Mouse (Mus musculus): ENCODE measurements around the gene Hes1.

The Hes1 gene

DNA sequence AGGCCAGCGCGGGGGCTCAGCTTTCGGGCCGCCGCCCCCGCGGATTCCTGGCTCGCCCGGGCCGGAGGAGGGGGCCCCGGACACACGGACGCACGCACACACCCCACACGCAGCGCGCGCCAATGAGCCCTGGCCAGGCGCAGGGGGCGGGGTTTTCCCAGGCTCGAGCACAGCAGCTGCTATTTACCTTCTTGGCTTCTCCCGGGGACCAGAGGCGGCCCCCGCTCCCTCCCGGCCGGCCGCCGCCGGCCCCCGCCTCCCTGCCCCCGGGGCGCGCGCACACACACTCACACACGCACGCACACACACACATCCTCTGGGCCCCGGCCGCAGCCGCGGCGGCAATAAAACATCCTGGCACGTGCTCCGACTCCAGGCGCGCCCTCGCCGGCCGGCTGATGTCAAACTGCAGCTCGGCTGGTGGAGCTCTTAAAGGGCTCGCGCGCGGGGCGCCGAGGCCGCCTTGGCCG, at the start of gene Hes1:
Gene Hes1 (plus strand): TSS at position 401 of the 470 bp plus-strand sequence.
- peak; percentile 95 for DNase-seq (ENCODE audit: extremely low spot score, low spot score)

DNA sequence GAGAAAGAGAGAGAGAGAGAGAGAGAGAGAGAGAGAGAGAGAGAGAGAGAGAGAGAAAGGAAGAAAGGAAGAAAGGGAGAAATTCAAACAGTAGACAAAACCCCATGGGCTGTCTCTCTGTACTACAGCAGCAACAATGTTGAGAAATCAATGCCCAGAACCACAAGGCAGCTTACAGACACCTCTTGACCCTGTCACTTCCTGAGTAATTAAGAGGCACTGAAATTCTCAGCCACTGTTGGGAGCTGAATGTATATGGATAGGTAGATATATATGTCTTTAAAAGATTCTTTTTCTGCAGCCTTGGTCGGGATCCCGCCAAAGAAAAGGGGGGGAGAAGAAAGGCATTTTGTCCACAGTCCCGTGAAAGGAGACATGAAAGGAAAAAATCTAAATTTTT, 48.1 kb upstream of the Hes1 start:
- no peak for DNase-seq (ENCODE audit: extremely low spot score, low spot score)

DNA sequence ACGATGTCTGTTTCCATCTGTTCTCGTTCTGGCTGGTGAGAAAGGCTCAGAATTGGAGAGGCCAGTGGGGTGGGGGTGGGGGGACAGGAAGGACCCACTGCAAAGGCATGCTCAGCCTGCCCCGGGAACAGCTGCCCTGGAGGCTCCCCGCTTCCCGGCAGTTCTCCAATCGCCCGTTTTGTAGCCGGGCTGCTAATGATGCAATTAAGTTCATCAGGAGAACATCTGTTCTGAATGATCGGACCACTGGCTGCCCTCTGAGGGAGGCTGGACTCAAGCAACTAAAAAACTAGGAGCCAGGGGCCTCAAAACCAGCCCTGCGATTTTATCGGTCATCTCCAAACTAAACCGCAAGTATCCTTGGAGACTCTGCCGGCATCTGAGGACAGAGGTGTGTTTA, 44.1 kb upstream of the Hes1 start:
- peak; percentile 55 for DNase-seq (ENCODE audit: extremely low spot score, low spot score)

DNA sequence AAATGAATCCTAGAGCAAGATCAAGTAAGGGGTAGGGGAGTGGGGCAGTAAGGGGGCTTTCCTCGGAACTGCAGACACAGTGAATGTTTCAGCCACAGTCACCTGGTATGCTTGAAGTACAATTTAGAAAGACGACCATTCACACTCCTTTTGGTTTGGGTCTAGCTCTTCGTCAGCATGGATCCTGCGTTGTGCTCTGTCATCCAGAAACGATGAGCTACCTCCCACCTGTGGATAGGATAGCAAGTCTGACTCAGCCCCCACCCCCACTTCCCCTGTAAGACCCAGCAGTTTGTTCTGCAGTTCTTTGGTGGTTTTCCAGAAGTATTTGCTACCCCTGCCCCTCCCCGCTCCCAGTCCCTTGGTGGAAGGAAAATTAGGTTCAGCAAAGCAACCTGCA, 41.8 kb upstream of the Hes1 start:
- no peak for DNase-seq (ENCODE audit: extremely low spot score, low spot score)

DNA sequence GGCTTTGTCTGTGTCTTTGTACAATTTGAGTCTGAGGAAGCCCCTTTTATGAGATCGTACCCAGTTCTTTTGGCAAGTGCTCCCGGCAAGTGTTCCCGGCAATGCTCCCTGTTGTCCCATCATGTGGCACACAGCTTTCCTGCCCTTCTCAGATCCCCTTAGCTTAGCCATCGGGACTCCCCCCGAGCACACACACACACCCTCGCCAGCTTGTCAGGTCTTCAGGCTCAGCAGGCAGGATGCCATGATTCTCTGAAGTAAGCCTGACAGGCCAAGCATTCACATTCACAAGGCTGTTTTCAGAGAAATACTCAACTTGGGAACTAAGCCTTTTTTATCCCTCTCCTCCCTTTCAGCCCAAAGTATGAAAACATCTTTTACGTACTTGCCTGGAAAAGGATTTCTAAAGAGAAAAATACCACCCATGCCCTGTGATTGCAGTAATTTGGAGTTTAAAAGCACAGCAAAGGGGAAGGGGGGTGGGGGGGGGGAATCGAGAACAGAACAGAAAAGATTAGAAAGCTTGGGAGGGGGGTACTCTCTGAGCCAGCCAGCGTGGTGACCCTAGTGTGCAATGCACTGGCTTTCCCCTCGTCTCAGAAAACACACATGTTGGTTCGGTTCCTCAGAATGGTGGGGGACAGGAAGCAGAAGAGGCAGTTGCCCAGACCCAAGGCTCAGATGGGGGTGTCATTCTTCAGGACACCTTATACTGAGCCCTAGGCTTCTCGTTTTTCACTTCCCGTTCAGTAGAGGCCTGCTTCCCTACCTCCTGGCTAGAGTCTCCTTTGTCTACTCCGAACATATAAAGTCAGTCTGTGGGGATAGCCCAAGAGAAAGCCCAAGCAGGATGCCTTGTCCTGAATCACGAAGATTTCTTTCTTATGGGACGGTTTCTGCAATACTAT, 41.0 kb upstream of the Hes1 start:
- DNase-seq (ENCODE audit: extremely low spot score, low spot score), result no peak

DNA sequence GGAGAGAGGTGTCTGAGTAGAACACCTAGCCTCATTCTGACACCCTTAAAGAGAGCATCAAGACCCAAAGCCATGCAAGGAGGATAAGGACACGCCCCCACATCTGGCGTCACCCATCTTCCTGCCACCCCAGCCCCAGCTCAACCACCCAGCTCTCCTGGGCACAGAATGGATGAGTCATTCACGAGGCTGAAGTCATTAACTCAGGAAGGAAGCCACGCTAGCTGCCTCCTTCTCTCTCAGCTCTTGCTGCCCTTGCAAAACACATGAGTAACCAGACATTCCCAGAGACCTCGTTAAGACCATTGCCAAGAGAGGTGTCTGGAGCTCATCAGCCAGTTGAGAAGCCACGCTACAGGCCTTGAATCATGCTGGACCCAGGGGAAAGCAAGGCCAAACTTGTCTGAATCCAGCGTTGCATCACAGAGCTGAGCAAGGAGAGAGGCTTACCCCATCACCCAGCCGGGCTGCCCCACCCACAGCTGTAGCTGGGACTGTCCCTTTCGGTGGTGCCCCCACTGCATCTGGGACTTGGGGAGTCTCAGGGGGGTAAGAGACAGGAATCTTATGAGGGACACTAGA, 39.4 kb upstream of the Hes1 start:
- DNase-seq (ENCODE audit: extremely low spot score, low spot score), result no peak

DNA sequence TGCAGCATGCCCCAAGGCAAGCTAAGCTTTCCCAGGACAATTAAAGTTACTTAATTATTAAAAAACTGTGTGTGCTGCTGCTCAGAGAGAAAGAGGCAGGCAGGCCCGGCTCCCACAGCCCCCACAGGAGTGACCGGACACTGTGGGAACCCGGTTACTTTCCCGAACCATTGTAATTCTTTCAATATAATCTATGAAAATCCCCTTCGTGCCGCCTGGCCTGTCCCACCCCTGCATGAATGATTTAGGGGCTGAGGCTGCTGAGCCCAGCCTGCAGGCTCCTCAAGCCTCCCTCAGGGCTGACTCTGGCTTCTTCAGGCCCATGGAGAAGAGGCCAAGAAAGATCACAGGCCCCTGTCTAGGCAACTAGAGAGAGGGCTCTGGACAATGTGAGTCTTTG, 36.0 kb upstream of the Hes1 start:
- DNase-seq (ENCODE audit: extremely low spot score, low spot score), result no peak

DNA sequence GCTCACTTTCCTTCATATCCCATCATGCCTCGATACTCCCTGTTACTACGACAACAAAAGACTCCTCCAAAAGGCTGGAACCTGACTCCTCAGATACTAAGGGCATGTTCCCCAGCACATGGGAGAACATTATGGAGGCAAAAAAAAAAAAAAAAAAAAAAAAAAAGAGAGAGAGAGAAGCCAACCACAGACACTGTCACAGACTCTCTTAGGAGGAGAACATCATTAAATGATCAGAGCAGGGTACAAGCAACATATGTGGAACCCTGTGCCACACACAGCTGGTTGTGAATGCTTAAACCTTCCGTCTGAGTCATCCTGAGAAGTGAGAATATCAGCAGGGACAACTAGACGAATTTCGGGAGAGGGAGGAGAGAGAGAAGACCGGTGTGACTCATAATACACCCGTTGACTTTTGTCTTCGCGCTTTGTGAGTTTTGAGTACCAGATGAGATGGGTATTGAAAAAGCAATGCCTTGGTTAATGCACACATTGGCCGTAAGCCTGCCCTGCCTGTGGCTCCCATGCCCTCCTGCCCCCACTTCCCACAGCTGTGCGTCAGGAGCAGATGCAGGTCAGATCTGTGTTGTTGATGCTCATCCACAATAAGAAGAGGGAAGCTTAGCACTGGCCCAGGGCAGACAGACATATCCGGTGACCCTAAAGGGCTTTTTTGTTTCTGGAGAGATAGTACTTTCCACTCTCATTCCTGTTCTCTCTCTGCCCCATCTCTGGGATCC, 34.8 kb upstream of the Hes1 start:
- no peak for DNase-seq (ENCODE audit: extremely low spot score, low spot score)

DNA sequence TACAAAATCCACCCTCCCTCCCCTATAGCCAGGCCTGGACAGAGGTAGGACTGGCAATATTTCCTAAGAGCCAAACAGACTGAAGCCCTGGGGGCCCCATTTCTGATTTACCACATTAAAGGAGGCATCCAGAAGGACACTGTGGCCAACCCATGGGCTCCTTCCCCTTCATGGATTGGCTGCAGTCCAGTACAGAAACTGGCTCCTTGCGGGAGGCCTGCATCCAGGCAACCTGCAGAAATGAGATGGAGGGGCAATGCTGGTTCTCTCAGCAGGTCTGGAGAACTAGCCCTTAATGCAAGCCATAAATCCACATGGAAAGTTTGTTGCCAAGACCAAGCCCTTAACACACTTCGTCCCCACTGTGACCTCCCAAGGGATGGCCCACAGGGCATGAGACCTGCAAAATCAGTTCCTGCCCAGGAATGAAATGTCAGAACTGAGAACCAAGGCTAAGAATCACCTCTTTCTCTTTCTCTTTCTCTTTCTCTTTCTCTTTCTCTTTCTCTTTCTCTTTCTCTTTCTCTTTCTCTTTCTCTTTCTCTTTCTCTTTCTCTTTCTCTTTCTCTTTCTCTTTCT, 31.8 kb upstream of the Hes1 start:
- no peak for DNase-seq (ENCODE audit: extremely low spot score, low spot score)

DNA sequence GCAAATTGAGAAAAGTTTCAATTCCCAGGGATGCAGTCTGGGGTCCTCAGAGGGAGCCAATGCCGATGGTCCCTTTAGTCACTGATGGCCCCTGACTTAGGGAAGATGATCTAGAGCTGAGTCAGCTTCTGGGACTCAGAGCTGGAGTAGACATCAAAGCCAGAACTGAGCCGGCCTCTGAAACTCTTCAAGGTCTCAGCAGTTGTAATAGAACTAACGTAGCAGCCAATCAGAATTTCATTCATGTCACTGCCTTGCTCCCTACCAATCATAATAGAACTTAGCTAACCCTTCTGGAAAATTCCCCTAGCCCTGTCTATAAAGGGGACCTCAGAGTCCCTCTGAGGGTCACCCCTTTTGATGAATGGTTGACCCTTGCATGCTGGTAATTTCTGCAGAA, 30.8 kb upstream of the Hes1 start:
- DNase-seq (ENCODE audit: extremely low spot score, low spot score), result no peak

DNA sequence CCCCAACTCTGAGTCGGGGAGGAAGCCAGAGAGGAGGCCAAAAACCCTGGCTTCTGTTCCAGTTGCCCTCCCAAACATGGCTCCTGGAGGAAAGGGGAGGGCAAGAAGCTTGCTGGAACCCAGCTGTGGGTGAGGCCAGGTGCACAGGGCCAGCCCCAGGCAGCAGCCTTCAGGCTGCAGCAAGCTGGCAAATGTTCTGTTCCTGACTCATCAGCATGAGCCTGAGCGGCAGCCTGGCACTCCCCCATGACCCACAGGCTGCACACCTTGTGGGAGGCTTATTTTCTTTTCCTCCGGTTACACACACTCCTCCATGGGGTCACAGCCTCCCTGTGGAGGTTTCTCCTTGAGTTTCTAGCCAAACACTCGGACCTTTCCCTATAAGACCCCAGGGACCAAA, 30.2 kb upstream of the Hes1 start:
- DNase-seq (ENCODE audit: extremely low spot score, low spot score), result no peak

DNA sequence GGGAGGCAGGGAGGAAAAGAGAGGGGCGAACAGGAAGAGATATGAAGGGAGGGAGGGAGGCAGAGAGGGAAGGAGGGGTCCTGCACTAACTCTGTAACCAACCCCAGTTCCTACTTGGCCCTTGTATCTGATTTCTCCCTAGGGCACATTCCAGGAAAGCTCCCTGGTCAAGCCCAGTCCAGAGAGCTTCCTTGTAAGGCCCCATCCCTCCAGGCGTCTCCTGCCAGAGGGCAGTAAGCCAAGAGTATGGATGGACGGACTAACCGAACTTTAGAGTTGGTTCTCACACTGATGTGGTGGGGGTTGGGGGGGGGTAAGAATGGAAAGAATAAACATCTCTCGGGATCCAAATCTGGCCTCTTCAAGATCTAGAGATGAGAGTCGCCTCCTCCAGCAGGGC, 29.7 kb upstream of the Hes1 start:
- DNase-seq (ENCODE audit: extremely low spot score, low spot score), result no peak

DNA sequence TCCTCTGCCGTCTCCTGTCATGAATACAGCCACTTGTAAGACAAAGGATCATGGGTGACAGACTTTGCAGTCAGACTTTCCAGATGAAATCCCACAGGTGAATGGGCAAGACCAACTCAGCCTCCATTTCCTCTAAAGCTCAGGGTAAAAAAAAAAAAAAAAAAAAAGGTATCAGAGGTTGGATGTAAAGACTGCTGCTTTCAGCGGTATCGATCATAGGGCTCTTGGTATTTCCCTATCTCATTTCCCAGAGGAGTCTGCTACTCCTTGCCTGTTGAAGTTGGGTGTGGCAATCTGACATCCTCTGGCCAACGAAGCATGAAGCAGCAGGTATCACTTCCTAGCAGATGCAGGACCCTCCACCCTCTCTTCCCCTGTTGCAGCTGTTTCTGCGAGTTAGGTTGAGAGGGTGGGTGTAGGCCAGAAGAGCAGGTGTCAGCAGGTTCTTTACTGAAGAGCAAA, 29.2 kb upstream of the Hes1 start:
- DNase-seq (ENCODE audit: extremely low spot score, low spot score), result no peak

DNA sequence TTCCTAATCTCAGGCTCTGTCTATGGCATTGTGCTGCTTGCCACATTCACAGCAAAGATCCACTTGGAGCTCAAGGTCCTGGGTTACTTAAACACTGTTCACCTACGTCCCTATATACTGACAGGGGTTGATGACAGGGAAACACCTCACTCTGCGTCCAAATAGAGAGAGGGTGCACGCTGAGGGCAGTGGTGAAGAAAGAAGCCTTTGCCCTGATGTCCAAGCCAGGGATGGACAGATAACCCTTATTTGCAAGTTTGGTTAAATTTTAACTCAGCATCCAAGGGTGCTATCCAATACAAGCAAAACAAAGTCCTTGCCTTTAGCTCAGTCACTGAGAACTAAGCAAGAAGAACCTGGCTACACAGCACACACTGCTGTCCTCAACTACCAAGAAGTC, 28.1 kb upstream of the Hes1 start:
- no peak for DNase-seq (ENCODE audit: extremely low spot score, low spot score)

DNA sequence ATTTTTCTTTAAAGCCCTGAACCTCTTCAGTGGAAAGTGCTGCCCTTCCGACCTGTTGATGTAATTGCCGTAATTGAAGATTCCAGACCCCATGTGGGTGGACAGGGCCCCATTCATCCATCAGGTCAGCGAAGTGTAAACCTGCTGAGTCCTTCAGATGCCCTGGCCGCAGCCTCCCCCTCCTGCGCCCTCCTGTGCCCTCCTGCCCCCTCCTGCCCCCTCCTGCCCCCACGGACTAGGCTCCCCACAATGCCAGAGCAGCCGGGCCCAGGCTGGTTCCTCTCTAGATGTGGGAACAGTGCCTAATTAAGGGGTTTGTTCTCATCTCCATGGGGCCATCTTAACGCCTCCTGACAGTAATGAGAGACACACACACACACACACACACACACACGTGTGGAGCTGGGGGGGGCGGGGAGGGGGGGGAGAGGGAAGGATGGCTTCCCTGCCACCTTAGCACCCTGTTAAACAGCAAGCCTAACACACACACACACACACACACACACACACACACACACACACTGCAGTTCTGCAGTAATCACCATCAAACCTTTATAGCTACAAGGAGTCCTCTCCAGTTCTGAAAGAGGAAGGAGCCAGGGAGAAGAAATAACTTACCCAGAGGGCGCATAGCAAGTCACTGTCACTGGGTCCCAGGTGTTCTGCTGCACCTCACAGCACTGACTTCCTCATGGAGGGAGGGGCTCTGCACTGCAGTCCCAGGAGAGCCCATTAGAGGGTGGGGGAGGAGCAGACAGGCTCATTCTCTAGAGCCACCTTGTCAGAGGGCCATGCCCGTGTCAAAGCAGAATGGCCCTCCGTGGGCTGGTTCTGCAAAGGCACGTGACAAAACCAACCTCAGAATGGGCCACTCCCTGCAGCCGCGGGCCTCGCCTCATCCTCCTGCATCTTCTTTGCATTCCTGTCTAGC, 25.3 kb upstream of the Hes1 start:
- DNase-seq (ENCODE audit: extremely low spot score, low spot score), result no peak

DNA sequence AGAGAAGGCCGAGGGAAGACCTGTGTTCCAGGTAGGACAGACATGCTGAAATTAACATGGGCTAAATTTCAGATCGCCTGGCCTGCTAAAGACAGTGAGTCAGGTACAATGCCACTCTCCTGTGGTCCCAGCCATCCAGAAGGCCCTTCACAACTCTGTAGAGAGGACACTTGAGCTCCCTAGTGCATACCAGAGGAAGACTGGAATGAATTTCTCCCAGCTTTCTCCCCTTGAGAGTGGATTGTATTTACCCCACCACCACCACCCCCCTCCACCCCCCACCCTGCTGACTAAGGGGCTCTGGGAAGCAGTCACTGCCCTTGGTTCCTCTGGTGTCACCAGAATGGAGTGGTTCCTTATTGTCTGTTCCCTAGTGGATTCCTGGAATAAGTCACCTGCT, 24.3 kb upstream of the Hes1 start:
- DNase-seq (ENCODE audit: extremely low spot score, low spot score), result no peak

DNA sequence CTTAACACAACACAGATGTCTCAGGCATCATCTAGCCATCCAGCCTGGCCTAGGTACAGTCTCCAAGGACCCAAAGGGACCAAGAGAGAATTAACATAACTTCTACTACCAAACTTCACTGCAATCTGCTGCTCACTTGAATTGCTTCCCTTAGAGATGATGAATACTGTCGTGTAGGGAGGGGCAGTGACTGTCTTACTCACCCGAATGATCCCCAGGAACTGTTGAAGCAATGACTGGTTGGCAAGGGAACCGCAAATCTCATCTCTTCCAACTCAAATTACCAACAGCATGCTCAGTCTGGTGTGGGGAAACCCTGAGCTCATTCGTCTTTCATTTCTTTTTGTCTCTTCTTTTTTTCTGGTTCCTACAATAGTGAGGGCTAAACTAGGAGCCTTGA, 21.3 kb upstream of the Hes1 start:
- DNase-seq (ENCODE audit: extremely low spot score, low spot score), result no peak

DNA sequence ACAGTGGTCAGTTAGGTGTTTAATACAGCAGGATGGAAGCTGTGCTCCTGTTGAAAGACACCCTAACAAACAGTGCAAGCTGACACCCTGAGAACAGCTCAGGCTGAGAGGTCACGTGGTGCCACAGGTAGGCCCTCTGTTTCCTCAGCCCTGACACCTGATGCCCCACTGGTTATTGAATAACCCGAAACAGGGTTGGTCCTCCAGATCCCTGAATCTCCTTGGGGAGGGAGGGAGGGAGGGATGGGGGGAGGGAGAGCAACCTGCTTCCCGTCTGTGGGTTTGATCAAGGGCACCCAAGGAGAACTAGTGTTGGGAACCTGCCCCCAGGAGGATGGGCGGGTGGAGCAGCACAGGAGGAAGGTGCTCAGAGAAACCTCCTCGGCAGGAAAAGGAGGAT, 18.6 kb upstream of the Hes1 start:
- DNase-seq (ENCODE audit: extremely low spot score, low spot score), result no peak

DNA sequence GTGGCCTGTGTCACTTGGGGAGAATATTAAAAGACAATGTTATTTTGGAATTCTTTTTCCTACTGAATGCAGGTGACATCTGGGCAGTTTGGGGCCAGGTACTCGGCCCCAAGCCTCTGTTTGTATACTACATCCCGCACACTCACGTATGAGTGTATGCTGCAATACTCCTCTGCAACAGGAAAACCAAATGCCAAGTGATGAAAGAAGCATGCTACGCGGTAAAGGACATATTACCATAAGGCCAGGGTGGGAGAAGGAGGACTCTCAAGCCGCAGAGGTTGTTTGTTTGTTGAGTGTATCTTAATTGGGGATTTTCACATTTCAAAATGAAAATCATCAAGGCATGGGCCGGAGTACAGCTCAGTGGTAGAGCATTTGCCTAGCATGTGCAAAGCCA, 17.2 kb upstream of the Hes1 start:
- DNase-seq (ENCODE audit: extremely low spot score, low spot score), result no peak

DNA sequence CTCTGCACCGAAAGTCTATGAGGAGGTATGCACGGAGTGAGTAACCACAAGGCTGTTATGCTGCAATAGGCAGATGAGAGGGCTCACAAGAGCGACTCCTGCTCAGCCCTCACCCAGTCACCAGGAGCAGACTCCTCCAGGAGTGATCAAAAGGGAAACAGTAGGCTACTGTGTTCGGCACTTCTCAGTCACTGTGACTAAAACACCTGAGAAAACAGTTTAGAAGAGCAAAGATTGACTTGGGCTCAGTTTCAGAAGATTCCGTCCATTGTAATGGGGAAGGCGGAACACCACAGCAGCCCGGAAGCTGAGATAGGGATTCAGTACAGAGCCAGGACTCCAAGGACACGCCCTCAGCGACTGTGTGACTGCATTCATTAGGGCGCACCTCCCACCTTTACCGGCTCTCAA, 16.8 kb upstream of the Hes1 start:
- DNase-seq (ENCODE audit: extremely low spot score, low spot score), result no peak
